13 mouse cellular contexts compared by ENCODE assay signal in the genomic region with DNA sequence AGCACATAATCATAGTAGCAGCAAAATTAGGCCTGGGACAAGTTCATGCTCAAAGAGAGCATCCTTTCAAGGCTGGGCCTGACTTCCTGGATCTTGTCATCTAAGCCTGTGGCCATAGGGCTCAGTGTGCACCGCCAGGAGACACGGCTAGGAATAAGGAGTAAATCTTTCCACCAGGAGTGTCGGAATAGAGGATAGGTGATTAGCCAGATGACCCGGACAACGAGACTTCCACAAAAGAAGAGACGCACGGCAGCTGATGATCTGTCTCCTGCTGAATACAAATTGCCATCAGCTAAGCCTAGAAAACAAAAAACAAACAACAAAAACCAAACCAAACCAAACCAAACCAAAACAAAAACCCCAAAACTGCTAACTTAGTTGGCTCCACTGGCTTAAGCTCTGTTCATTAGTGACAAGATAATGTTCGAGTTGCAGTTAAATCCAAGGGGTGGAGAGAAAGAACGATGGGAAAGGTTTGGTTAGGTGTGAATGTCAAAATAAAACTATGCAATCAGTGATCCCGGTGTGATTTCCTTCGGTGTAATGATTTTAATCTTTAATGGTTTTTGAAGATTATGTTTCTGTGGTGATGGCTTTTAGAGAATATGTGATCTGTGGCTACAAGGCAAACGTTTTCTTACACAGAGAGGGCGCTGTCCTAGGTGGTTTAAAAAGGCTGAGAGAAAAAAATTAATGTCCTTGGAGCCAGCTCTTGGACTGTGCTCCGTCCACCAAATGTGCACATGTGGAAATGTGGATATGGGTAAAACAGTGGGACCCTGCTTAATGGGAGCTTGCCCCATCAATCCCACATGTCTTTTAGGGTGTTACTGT. TPM values are rescaled to one million over a fixed set of nuclear protein-coding genes. Genes with fewer than 3 reads are reported as not detected.
DNase-seq lines count a peak whose midpoint lies in the region; ATAC-seq and TF ChIP-seq lines count a peak whose summit lies in the region.
"Had no signal": no experiment of that assay in that cellular context is flagged by ENCODE, and none has a peak within 500 bp of the region (broad histone marks: within the 10 kb centered on the region; RNA-seq: fewer than 3 reads in every experiment).

No protein-coding gene starts in this region.

- no peaks in the 10 kb centered on the region for H3K36me3 ChIP-seq in heart, embryonic 12.5 days
- no peaks in the 10 kb centered on the region for H3K36me3 ChIP-seq in thymus, adult 2 months (ENCODE audit: control insufficient read depth, insufficient read depth, low read length)
- H3K36me3 ChIP-seq in forebrain, postnatal 0 days (ENCODE audit: insufficient read depth), result no peaks in the 10 kb centered on the region
- H3K36me3 ChIP-seq: liver, embryonic 13.5 days had no signal

- no peak for TF ChIP-seq CTCF in thymus, adult 2 months (IDR thresholded peaks at IDR 0.05; ENCODE audit: borderline replicate concordance, control insufficient read depth, extremely low read depth, insufficient read depth, low read length, poor library complexity)
- no peak for TF ChIP-seq CTCF in forebrain, postnatal 0 days (IDR thresholded peaks at IDR 0.05; ENCODE audit: low read depth)

- no peaks in the 10 kb centered on the region for H3K4me1 ChIP-seq in heart, embryonic 12.5 days (replicated peaks)
- no peaks in the 10 kb centered on the region for H3K4me1 ChIP-seq in thymus, adult 2 months (replicated peaks; ENCODE audit: control insufficient read depth, insufficient read depth, low read length)
- no peaks in the 10 kb centered on the region for H3K4me1 ChIP-seq in forebrain, postnatal 0 days (ENCODE audit: insufficient read depth)
- H3K4me1 ChIP-seq: forebrain, embryonic 13.5 days had no signal

- H3K9ac ChIP-seq in heart, embryonic 12.5 days, result no peak overlapping the region
- H3K9ac ChIP-seq in forebrain, postnatal 0 days, result no peak overlapping the region
- H3K9ac ChIP-seq: forebrain, embryonic 13.5 days; liver, embryonic 13.5 days had no signal

- H3K27me3 ChIP-seq in heart, embryonic 12.5 days (replicated peaks), result peaks cover 21% of the 10 kb centered on the region
- no peaks in the 10 kb centered on the region for H3K27me3 ChIP-seq in thymus, adult 2 months (ENCODE audit: control insufficient read depth, insufficient read depth, low read length)
- no peaks in the 10 kb centered on the region for H3K27me3 ChIP-seq in forebrain, postnatal 0 days (ENCODE audit: insufficient read depth, low read length)
- H3K27me3 ChIP-seq: forebrain, embryonic 13.5 days had no signal

- no peaks in the 10 kb centered on the region for H3K9me3 ChIP-seq in heart, embryonic 12.5 days (replicated peaks)
- H3K9me3 ChIP-seq in forebrain, postnatal 0 days (ENCODE audit: low read length), result no peaks in the 10 kb centered on the region
- H3K9me3 ChIP-seq: forebrain, embryonic 13.5 days; liver, embryonic 13.5 days had no signal

- 67% methylated on average over 14 of the region's 14 CpGs for WGBS in heart, embryonic 12.5 days
- 86% methylated on average over 14 of the region's 14 CpGs for WGBS in thymus, adult 2 months
- 62% methylated on average over 14 of the region's 14 CpGs for WGBS in forebrain, postnatal 0 days

- no peak for TF ChIP-seq POLR2A in thymus, adult 2 months (IDR thresholded peaks at IDR 0.05; ENCODE audit: control insufficient read depth, extremely low read depth, insufficient read depth, low read length, poor library complexity)

- H3K27ac ChIP-seq in heart, embryonic 12.5 days (ENCODE audit: poor library complexity, severe bottlenecking), result no peak overlapping the region
- H3K27ac ChIP-seq in thymus, adult 2 months (ENCODE audit: control insufficient read depth, insufficient read depth, low read length), result no peak overlapping the region
- H3K27ac ChIP-seq in forebrain, postnatal 0 days (ENCODE audit: low read depth, low read length), result no peak overlapping the region
- H3K27ac ChIP-seq: forebrain, embryonic 13.5 days; liver, embryonic 13.5 days had no signal

- no peak overlapping the region for H3K4me2 ChIP-seq in heart, embryonic 12.5 days
- H3K4me2 ChIP-seq in forebrain, postnatal 0 days (ENCODE audit: low read depth), result no peak overlapping the region
- H3K4me2 ChIP-seq: forebrain, embryonic 13.5 days; liver, embryonic 13.5 days had no signal

- peak; percentile 0 to 6 for DNase-seq in heart, postnatal 10 days
- DNase-seq in thymus, postnatal 14 days, result peak; percentile 13
- no peak for DNase-seq in thymus, adult 2 months
- peak; percentile 9 to 17 for DNase-seq in cerebellum, postnatal 14 days
- DNase-seq in testis, postnatal 10 days (ENCODE audit: low spot score), result peak; percentile 44
- no peak for DNase-seq in forebrain, postnatal 0 days
- DNase-seq: adrenal gland, adult 2 months; liver, embryonic 13.5 days; thymus, postnatal 25 days had no signal

- no peak for ATAC-seq in heart, embryonic 12.5 days (ENCODE audit: insufficient number of reproducible peaks, low FRiP score)
- no peak for ATAC-seq in forebrain, postnatal 0 days
- no peak for ATAC-seq in megakaryocyte progenitor cell, adult 5-6 weeks (replicated peaks; ENCODE audit: poor library complexity)
- ATAC-seq: forebrain, embryonic 13.5 days; midbrain, embryonic 16.5 days had no signal

- H3K4me3 ChIP-seq in heart, embryonic 12.5 days, result no peak overlapping the region
- H3K4me3 ChIP-seq in thymus, adult 2 months (ENCODE audit: control insufficient read depth, insufficient read depth, low read length), result no peak overlapping the region
- no peak overlapping the region for H3K4me3 ChIP-seq in forebrain, postnatal 0 days (ENCODE audit: low read depth, low read length)
- H3K4me3 ChIP-seq: forebrain, embryonic 13.5 days; liver, embryonic 13.5 days had no signal

- intact Hi-C loops in heart, postnatal 10 days (cut with DNase I), result no loop called here

RNA-seq across cellular contexts. Expression of a gene that starts 51.8 kb away (rescaled TPM):
- 10 to 100 TPM; 35.7 to 41.9 TPM for total RNA-seq in heart, postnatal 10 days (2021)
- polyA plus RNA-seq in heart, embryonic 12.5 days (2016; fragmentation: Nextera tagmentation; extraction: Ambion mirVana), result 69.7 and 70.0 TPM in 2 replicates
- 56.3 and 70.2 TPM in 2 replicates for polyA plus RNA-seq in thymus, adult 2 months (2012; rRNA removed)
- 50.0 and 60.1 TPM in 2 replicates for total RNA-seq in forebrain, postnatal 0 days (2014; rRNA removed)
- 37.7 and 41.5 TPM in 2 replicates for polyA plus RNA-seq in forebrain, postnatal 0 days (2015; fragmentation: Nextera tagmentation; extraction: Ambion mirVana)
- 262 and 287 TPM in 2 replicates for total RNA-seq in megakaryocyte progenitor cell, adult 5-6 weeks (2015)
- total RNA-seq in megakaryocyte progenitor cell, adult 5-6 weeks (2017), result 166 and 170 TPM in 2 replicates

Comparison
In these comparisons a context has a peak if more than half of its experiments do, and no peak if none do; other contexts are left out.
1. DNase-seq: peak in heart, postnatal 10 days (2 of 2), thymus, postnatal 14 days (single experiment), cerebellum, postnatal 14 days (2 of 2) and testis, postnatal 10 days (single experiment); none in thymus, adult 2 months (single experiment) and forebrain, postnatal 0 days (single experiment).